Mouse (Mus musculus): ENCODE data around the gene Ier2.

Gene Ier2

GRCm38 (mm10) chr8:84661961-84662571 lies 586 bp downstream of the Ier2 start:
- DNase-seq (ENCODE audit: inconsistent ontology term) = no peak

- DNase-seq (ENCODE audit: inconsistent ontology term) = peak; percentile 95
These were observed 1.2 kb downstream of the Ier2 start for GRCm38 (mm10) chr8:84661458-84661871.

GRCm38 (mm10) chr8:84660819-84661457 lies 1.7 kb downstream of the Ier2 start:
- peak; percentile 63 for DNase-seq (ENCODE audit: inconsistent ontology term)

GRCm38 (mm10) chr8:84659936-84660818 lies 2.5 kb downstream of the Ier2 start:
- peak; percentile 82 for DNase-seq (ENCODE audit: inconsistent ontology term)

- peak; percentile 28 for DNase-seq (ENCODE audit: inconsistent ontology term)
These were observed 3.7 kb downstream of the Ier2 start for GRCm38 (mm10) chr8:84658951-84659350.

- DNase-seq (ENCODE audit: inconsistent ontology term) = no peak
These were observed 5.0 kb downstream of the Ier2 start for GRCm38 (mm10) chr8:84657680-84658079.

GRCm38 (mm10) chr8:84657203-84657602 lies 5.4 kb downstream of the Ier2 start:
- DNase-seq (ENCODE audit: inconsistent ontology term) = no peak

- DNase-seq (ENCODE audit: inconsistent ontology term) = peak; percentile 64
These were observed 6.0 kb downstream of the Ier2 start for GRCm38 (mm10) chr8:84656641-84657126.

GRCm38 (mm10) chr8:84656191-84656525 lies 6.5 kb downstream of the Ier2 start:
- DNase-seq (ENCODE audit: inconsistent ontology term) = no peak

- DNase-seq (ENCODE audit: inconsistent ontology term) = no peak
These were observed 7.1 kb downstream of the Ier2 start for GRCm38 (mm10) chr8:84655336-84656190.

- no peak for DNase-seq (ENCODE audit: inconsistent ontology term)
These were observed 8.1 kb downstream of the Ier2 start for GRCm38 (mm10) chr8:84654597-84654996.

GRCm38 (mm10) chr8:84653092-84653631 lies 9.5 kb downstream of the Ier2 start:
- DNase-seq (ENCODE audit: inconsistent ontology term) = no peak

GRCm38 (mm10) chr8:84650213-84650612 lies 12.4 kb downstream of the Ier2 start:
- DNase-seq (ENCODE audit: inconsistent ontology term) = no peak

- peak; percentile 45 for DNase-seq (ENCODE audit: inconsistent ontology term)
These were observed 15.2 kb downstream of the Ier2 start for GRCm38 (mm10) chr8:84647461-84647901.

- DNase-seq (ENCODE audit: inconsistent ontology term) = no peak
These were observed 15.9 kb downstream of the Ier2 start for GRCm38 (mm10) chr8:84646800-84647199.

GRCm38 (mm10) chr8:84643019-84643418 lies 19.6 kb downstream of the Ier2 start:
- no peak for DNase-seq (ENCODE audit: inconsistent ontology term)

- no peak for DNase-seq (ENCODE audit: inconsistent ontology term)
These were observed 20.9 kb downstream of the Ier2 start for GRCm38 (mm10) chr8:84641578-84642361.

GRCm38 (mm10) chr8:84640617-84641294 lies 21.9 kb downstream of the Ier2 start:
- DNase-seq (ENCODE audit: inconsistent ontology term) = no peak

- DNase-seq (ENCODE audit: inconsistent ontology term) = peak; percentile 52
These were observed 22.6 kb downstream of the Ier2 start for GRCm38 (mm10) chr8:84640010-84640588.

Measured in Muller cell, postnatal 12 days (primary cell).